Mouse (Mus musculus) gastrocnemius, postnatal 4 days (tissue): Measurements from ENCODE around the gene Tor3a. TPM values are rescaled to one million over a fixed set of nuclear protein-coding genes. Genes with fewer than 3 reads are reported as not detected.
"Not testable (repeated sequence)": the region's sequence is repeated elsewhere in the genome, so short reads cannot be mapped to it uniquely, and the experiment has no call there.

ENCODE experiments used
- DNase-seq, 2 experiments: peaks; one replicate each; pipeline ENCODE4 v3.0.0; 2021 to 2022; ENCODE audit warnings: low spot score in 2 of 2, mixed read lengths in 2 of 2
- total RNA-seq, 2 experiments: library from RNA; stranded (reverse); gene quantifications; 2 replicates each; pipeline ENCODE4 v1.2.3; 2021

Tor3a gene
- total RNA-seq, 2 experiments from 2014 or later: 6.8 to 8.0 TPM

DNA sequence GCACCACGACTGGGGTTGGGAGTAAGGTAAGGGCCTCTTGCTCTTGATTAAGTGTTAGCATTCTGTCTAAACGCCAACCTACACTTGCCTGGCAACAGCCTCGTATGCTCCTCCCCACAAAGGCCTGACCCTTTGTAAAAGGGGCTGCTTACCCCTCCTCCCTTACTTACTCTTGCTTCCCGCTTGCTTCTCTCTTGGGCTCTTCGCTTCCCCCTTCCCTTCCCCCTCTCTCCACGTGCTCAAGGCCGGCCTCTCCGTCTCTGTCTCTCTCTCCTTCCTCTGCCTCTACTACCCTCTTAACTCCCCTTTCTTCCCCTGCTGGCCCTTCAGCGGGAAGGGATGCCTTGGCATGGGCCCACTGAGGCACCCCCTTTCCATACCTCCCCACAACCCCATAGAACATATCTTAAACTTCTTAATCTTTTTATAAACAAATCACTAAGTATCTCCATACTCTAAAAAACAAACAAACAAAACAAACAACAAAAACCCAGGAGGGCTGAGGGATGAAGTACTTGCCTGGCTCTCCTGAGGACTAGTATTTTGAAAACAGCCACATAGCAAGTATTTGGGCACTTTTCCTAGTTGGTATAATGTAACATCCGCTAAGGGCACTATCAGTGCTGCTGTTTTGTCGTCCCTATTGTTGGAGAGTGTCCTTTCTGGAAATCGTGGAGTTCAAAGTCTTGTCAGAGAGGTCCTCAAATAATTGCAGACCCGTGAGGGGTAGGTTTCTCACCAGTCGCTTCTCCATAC, 1.3 kb downstream of the Tor3a start:
- DNase-seq: no peak

DNA sequence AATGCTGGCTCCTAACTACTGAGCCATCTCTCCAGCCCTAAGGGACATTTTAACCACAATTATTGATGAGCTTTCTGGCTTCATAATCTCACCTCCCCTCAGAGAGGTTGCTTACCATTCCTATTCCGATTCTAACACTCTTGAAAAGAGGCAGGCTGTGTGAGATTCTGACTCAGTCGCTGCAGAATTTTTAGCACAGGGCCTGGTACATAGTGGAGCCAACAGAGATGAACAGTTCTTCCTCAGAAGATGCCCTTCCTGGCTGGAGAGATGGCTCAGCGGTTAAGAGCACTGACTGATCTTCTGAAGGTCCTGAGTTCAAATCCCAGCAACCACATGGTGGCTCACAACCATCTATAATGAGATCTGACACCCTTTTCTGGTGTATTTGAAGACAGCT, 2.2 kb downstream of the Tor3a start:
- no peak for DNase-seq

DNA sequence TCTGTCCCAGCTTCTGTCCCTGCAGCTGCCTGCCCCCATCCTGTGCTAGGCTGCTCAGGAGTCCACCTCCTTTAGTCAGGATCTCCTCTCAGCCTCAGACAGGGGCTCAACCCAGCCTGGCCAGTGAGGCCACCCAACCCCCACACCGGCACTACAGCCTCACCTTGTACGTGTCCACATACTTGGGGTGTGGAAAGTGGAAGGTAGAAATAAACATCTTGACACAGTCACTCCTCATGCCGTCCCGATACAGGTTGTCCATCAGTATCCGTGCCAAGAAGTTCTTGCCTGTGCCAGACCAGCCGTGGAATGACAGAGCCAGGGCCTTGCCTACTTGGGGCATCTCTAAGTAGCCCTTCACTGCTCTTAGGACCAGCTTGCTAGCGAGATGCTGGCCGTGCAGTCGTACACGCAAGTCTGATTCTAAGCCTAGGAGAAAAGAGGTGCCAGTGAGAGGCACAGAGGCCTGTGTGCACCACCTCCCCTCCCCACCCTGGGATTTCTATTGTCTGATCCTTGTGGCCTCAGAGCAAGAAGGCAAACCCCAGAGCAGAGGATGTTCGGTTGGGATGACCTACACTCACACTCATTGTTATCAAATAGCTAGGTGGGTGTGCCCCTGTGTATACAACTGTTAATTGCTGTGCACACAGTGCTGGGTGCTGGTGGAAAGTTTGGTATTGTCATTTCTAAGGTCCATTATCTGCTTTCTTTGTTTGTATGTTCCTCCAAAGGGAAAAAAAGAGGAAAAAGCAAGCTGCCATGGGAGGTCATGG, 4.8 kb downstream of the Tor3a start:
- no peak for DNase-seq

DNA sequence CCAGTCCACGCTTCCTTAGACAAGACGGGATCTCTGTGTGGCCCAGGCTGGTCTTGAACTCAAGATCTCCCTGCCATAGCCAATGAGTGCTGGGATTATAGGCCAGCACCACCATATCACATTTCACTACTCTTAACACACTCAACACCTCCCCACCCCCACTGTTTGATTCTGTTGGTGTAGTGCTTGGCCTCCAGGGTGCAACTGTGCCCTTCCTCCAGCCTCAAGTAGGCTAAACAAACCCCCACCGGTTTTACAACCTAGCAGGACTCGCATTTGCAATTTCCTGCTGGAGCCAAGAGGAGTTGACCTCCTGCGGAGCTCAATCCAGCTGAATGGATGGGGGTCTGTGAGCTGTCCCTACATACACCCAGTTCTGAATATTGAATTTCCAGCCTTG, 5.6 kb downstream of the Tor3a start:
- DNase-seq: no peak

DNA sequence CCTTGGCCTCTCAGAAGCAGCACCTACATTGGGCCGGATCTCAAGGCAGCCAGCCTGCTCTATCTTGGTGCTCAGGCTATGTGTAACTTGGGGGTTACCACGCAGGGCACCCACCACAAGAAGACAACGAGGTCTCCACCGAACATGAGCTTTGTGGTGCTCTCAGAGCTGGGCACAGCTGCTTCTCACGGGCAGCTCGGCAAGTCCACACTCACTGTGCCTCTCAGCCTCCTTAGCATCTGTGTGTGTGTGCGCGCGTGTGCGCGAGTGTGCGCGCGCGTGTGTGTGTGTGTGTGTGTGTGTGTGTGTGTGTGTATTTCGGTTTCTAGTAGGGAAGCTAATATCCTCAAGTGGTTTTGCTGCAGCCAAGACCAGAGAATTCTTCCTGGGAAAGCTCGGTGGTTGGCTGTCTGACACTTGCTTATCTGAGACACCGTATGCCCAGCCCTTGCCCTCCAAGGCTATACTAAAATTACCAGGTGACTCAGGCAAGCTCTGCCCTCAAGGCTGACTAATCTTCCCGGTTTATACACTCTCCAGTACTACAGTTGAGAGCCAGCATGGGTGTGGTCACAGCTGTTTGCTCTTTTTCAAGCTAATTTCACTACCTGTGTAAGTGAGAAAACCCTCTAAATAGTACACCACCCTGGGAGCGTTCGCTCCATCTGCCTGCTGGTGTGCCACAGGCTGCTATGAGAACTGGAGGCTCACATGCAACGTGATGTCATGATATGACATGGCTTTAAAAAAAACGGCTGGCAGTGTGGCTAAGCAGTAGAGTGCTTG, 6.8 kb downstream of the Tor3a start:
- DNase-seq: no peak

DNA sequence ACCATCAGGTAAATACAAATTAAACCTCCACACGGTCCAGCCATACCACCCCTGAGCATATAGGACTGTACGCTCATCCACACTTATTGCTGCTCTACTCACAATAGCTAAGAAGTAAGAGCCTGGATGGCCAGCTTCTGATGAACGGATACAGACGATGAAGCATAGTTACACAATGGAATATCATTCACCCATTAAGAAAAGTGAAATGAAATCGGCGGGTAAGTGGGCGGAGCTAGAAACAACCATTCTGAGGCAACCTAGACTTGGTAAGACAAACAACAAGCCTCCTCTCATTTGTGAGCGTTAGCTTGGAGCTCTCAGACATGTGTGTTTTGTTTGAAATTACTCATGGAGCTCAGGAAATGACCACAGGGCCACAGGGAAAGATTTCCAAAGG, 8.4 kb downstream of the Tor3a start:
- no peak for DNase-seq

DNA sequence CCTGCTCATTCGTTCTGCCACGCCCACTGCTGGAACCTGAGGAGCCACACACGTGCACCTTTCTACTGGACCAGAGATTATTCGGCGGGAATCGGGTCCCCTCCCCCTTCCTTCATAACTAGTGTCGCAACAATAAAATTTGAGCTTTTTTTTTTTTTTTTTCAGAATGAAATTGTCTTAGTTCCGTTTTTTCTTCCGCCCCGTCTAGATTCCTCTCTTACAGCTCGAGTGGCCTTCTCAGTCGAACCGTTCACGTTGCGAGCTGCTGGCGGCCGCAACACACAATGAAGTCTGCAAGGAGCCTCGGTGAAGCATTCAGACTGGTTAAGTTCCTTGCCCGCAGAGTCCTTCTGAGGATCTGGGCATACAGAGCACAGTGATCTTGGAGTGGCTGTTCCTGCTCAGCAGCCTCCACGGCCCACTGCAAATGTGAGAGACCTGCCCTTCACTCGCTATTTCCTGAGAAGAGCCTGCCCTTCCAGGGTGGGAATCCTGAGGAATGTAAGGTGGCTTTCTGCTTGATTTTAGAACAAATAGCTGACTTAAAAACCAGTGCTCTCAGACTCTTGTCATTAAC, 13.4 kb downstream of the Tor3a start:
- not testable (repeated sequence) for DNase-seq

DNA sequence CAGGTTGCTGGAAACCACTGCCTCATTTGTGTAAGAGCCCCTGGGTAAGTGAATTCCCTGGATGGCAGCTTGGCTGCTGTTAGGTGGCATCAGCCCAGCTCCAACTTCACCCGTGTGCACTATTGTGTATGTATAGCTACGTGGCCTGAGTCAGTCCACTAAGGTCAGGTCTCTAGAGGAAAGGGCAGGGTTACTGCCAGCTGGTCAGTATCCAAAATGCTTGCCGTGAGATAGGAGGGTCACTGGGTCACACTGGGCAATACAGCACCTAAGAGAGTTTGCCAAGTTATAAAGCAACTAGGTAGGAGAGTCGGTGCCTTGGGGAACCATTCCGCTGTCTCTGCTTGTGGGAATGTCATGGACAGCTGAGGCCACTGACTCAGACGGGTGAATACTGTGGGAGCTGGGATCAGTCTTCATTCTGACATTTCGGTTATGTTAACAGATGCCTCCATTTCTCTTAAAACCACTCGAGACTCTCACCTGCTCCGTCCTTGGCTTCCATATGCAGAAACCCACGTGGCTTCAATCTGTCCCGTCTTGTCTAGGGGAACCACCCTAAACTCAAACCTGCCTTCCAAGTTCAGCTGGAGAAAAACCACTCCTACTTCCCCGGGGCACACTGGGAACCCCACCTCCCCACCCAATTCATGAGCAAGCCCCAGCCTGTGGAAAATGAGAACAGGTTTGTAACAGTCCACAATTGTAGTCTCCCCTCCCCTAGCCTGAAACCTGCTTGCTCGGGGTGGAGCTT, 14.1 kb downstream of the Tor3a start:
- DNase-seq: no peak

DNA sequence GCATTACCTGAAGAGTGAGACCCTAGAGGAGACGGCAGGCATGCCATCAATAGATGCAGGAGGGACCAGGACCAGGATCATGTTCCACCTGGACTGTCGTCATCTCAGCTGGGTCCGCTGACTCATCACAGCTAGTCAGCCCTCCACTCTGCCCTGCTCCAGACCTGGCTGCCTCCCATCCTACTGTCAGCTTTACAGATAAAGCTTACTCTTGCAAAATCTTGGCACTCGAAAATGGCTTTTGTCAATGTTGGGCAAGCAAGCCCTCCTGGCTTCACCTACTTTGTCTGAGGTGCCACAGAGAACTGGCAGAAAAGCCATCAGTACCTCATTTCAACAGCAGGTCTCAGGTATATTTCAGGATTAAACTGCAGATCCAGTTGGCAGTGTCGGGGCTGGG, 15.5 kb downstream of the Tor3a start:
- DNase-seq: no peak

DNA sequence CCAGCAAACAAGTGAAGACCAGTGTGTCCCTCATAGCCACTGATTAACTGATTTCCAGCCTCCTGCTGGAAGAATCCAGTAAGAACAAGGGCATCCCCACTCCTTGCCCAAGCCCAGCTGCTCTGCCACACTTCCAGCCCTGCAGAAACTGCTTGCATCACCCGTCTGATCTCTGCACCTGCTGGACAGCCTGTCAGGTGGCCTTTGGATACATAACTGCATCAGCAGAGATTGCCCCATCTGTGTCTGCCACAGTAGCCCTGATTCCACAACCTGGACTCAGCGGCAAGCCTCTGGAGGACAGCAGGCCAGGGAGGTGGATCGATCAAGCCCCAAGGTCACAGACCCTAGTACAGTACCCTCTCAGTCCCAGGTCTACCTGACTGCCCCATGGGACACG, 16.6 kb downstream of the Tor3a start:
- no peak for DNase-seq

DNA sequence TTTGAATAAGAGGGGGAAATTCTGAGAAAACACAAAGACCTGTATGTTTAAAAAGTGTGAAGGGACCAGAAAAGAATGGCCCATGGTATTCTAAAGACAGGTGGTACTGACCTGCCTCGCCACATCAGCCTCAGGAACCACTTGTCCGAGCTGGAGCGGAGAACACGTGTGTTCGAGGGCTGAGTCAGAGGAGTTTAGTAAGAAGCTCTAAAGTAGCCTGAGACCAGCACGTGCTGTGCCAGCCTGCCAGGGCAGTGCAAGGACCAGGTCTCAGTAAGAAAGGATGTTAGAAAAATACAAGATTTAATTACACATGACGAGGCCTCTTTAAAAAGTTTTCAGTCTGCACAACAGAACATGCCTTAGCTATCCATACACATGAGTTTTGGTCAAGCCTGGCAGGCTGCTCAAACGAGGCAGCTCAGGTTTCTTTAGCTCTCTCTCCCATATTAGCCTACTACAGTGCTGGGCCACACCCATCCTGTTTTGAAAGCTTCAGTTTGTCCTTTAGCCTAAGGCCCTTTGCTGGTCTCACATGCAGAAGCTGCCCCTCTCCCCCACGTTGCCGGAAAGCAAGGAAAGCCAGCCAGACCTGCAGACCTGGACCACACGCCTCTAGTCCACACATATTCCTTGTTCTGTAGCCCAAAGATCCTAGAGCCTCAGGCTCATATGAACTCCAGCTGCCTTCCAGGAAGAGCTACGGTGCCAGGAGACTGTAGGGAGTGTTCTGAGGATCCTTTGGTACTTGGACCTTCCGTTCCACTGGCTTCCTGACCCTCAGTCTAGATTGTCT, 19.2 kb downstream of the Tor3a start:
- no peak for DNase-seq

DNA sequence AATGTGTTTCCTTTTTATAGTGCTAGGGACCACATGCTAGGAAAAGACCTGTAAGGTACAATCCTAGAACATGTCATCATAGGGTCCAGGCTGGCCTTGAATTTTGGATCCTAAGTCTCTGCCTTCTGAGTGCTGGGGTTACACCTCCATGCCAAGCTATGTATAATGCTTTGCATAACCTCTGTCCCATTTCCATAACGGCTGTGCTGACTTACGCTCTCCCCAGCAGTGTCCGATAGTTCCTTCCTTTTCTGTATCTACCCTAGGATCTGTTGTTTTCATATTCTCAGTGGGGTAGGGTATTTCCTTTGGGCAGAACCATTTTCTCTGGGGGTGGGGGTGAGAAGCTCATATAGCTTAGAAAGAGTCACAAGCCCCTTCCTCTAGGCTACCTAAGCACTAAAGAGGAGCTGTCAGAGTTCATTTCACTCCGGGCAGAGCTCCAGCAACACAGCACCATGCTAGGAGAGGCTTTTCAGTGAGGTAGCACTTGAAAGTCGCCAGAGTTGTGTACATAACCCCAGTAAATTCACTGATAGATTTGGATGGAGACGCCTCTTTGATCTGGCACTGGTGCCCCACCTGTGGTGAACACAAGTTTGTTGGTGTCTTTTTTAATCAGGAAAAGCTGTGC, 21.9 kb downstream of the Tor3a start:
- DNase-seq: no peak

DNA sequence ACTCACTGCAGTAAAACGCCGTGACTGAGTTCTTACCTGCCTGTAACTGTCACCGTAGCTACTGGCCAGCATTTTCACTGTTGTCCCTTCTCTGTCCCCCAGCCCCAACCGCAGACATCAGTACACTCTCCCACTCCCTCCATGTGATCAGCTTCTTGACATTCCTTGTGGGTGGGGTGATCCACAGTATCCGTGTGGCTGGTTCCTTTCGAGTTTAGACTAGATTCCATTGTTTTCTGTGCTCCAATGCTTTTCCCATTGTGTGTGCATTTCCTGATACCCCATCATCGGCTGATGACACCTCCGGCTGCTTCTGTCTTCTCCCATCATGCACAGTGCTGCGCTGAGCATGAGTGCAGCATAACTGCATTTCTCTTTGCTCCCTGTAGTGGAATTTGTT, 23.5 kb downstream of the Tor3a start:
- no peak for DNase-seq

DNA sequence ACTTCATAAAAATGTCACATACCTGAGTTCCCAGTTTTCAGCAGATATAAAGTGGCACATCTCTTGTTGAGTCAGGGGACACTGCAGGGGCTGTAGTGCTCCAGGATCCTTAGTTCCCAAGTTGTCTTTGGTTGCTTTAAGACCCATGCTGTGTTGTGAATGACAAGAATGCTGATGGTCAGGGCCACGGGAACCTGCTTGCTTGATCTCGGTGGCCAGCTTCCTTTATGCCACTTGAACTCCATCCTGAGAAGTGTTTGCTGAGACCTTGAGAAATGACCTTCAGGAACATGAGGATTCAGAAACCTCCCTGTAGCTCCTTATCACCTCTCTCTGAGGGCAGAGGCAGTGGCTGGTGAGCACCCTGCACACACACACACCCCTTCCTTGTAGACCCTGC, 25.5 kb downstream of the Tor3a start:
- no peak for DNase-seq

DNA sequence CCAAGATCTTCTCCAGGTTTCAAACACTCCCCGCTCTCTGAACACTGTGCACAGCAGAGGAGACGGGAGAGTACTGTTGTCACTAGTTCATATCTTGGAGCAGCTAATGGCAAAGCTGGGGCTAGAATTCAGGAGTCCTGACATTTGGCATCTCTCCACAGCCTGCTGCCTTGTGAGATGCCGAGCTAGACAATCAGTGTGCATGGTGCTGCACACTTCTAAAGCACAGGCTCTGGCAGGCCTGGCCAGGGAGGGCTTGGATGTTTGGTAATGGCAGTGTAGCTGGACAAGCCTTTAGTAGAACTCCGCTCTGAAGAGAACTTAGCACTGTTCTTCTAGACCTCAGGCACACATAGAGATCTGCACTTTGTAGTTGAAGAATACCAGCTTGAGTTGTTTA, 28.2 kb downstream of the Tor3a start:
- no peak for DNase-seq

DNA sequence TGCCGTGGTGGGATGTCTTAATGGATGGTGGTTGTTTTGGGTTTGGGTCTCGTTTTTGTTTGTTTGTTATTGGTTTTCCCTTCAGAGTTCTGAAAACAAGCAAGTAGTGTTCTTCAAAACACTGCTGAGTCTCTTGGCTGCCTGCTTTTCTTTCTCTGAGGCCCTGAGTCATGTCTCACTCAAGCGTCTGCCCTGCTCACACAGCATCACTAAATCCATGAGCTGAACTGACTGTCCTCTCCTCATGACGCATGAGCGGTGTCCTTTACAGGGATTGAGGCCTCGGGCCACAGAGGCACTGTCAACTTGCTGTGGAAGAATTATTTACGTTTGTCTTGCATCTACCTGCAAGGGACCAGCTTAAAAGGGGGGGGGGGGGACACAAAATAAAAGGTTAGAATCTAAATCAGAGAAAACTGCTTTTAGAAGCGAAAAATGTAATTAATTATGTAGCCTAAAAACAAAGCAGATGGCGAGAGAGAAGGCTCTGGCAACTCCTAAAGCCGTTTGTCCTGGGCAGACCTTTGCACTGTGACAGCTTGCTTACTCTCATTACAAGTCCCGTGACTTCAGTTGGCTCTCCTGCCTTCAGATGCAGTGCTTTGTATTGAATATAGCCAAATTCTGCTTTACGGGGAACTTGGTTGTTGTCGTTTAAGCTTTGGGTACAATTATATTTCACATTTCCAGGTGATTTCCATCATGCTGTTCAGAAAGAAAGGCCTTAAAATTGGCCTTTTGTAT, 29.2 kb downstream of the Tor3a start:
- DNase-seq: no peak

DNA sequence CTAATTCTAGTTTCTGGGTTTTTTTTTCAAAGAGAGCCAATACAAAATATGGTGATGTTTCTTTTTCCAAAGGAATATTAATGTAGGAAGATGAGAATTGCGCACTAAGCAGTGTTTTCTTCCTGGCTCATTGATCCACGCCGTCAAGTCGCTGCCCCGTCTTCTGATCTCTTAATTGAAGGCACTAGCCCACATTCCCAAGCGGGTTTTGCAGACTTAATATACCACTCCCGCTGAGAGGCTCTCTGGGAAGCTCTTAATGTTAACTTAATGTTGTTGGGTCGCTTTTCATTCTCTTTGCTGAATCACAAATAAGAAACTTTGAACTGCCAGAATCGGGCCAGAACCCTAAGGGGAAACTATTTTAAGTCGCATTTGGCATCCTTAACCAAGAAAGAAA, 30.1 kb downstream of the Tor3a start:
- no peak for DNase-seq

DNA sequence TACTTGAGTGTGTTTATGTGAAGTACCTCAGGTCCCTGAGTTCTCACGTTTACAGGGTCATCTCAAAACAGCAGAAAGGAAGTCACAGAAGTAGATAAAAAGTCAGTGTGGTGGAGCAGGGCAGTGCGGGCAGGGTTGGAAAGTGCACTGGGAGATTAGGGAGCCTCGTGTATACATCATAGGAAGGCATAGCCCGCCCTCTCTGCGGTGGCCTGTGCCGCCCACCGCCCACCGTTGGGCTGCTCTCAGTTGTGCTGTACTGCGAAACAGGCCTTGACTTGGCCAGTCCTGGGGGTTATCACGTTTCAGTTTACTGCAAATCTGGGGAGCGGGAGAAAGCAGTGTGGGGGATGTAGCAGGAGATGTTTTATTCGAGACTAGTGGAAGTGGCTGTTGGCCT, 31.3 kb downstream of the Tor3a start:
- DNase-seq: no peak

DNA sequence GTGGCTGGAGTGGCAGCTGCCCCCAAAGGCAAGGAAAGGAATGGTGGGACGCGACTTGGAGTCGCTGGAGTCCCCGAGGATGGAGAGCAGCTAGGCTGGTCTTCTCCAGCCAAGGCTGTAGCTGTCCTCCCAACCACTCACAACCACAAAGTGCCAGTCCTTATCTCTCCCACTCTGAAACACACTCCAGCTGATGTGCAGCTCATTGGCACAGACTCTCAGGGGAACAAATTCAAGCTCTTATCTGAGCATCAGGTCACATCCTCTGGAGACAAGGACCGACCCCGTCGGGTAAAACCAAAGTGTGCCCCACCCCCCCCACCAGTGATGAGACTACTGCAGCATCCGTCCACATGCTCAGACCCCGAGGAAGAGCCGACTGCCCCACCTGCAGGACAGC, 32.3 kb downstream of the Tor3a start:
- no peak for DNase-seq
